Mouse (Mus musculus) inflammation-experienced regulatory T-cells (primary cell): Measurements from ENCODE around the gene Olfr767. TPM values are rescaled to one million over a fixed set of nuclear protein-coding genes. Genes with fewer than 3 reads are reported as not detected.

Experiments used
- polyA plus RNA-seq, 2 experiments: library from polyadenylated mRNA; unstranded; fragments of 100-300 nt; shearing (Covaris generic); gene quantifications; one replicate each; pipeline ENCODE4 v1.2.1; 2017

The Olfr767 gene
- polyA plus RNA-seq: under 1 TPM; 0.04 to 0.11 TPM

DNA sequence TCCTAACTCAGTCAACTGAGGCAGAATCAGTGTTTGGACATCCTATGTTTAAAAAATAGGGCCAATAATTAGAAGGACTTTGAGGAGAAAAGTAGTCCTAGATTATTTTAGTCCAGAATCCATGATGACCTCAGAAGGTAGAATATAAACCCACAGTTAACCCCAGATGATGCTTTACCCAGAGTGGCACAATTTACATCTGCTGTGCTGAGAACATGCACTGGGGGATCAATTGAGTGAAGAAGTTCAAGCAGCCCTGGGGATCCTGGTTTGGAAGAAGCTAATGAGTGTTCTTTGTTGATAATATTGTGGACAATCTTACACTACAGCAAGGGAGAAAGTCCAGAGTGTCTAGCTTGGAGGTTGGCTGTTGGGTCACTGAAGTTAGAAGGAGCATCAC is at the start of gene Olfr767:
TSS of gene Olfr767 (minus strand) at position 101 of the 400 bp plus-strand sequence.

DNA sequence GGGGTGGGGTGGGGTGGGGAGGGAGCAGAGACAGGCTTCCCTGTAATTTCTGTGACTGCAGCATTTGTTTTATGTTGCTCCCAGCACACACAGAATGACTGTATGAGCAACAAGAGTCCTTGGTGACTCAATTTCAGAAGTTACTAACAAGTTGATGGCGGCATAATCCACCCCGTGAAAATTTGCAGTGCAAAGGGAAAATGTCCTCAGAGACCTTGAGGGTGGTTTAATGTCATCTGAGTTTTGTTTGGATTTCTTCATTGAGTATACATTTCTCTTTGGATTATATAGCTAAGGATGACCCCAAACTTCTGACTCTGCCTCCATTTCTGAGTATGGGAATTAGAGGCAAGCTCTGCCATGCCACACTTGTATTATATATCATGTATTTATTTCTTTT is 35.1 kb upstream of the Olfr767 start, which contains the start of gene Olfr769:
TSS of gene Olfr769 (minus strand) at position 101 of the 400 bp plus-strand sequence.

DNA sequence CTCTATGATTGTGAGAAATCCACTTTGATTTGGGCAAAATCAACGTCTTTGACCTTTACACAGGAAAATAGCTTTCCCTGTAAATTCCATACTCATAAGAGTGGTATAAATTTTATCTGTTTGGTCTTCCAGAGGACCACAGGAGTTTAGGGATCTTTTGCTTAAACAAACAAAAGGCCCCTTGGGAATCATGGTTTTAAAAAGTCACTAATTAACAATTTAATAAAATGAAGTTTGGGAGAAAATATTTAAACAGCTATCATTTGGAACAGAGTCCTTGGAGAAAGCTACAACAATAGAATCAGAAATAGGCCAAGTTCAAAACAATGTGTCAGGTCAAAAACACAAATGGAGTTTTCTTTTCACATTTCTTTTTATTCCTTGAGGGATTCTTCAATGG is 16.6 kb upstream of the Olfr767 start, which contains the start of gene Olfr768:
TSS of gene Olfr768 (minus strand) at position 101 of the 400 bp plus-strand sequence.

DNA sequence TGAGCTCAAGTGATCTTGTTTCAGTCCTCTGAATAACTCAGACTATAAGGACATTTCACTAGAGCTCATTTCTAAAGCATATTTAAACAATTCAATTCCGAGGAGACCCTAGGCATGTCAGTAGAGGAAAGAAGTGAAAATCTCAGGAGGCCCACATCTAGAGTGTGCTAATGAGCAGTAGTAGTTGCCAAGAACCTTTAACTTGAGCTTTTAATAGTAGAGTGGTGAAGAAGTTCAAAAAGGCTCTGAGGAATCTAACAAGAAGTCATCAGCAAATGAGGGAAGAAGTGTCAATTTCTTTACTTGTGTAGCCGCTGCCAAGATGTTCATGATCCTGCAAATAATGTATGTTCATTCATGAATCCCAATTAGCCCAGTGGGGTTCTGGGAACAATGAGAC is 13.8 kb downstream of the Olfr767 start, which contains the start of gene Olfr766-ps1:
TSS of gene Olfr766-ps1 (minus strand) at position 101 of the 400 bp plus-strand sequence.

DNA sequence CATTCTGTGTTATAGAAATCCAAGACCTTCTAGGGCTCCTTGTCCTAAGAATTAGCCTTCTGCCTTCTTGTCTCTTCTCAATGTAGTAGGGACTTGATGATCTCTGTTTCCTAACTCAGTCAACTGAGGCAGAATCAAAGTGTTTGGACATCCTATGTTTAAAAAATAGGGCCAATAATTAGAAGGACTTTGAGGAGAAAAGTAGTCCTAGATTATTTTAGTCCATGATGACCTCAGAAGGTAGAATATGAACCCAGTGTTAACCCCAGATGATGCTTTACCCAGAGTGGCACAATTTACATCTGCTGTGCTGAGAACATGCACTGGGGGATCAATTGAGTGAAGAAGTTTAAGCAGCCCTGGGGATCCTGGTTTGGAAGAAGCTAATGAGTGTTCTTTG is 32.8 kb downstream of the Olfr767 start, which contains the start of gene Olfr765:
TSS of gene Olfr765 (minus strand) at position 101 of the 400 bp plus-strand sequence.

DNA sequence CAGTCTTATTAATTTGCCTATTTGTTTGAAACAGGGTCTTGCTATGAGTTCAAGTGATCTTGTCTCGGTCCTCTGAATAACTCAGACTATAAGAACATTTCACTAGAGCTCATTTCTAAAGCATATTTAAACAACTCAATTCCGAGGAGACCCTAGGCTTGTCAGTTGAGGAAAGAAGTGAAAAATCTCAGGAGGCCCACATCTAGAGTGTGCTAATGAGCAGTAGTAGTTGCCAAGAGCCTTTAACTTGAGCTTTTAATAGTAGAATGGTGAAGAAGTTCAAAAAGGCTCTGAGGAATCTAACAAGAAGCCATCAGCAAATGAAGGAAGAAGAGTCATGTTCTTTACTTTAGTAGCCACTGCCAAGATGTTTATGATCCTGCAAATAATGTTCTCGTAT is 42.9 kb downstream of the Olfr767 start, which contains the start of gene Olfr764-ps1:
TSS of gene Olfr764-ps1 (minus strand) at position 101 of the 400 bp plus-strand sequence.

Other genes with a start within 250 kb of the Olfr767 start
- 1 to 10 TPM; 2.9 TPM for gene Gdf11, start 191.2 kb downstream of the Olfr767 start, polyA plus RNA-seq
- 1 to 10 TPM in 1 of 2 experiments, under 1 TPM in 1; 0.86 to 6.2 TPM for gene Cd63, start 181.9 kb downstream of the Olfr767 start, polyA plus RNA-seq
- 10 to 100 TPM; 13.9 to 24.2 TPM for gene Rdh5, start 160.0 kb downstream of the Olfr767 start, polyA plus RNA-seq
- 100 to 1,000 TPM; 113 to 188 TPM for gene Bloc1s1, start 158.9 kb downstream of the Olfr767 start, polyA plus RNA-seq
- gene Itga7, start 149.1 kb downstream of the Olfr767 start, polyA plus RNA-seq: 10 to 100 TPM in 1 of 2 experiments, 1 to 10 TPM in 1; 3.9 to 21.2 TPM
- gene Mettl7b, start 121.9 kb downstream of the Olfr767 start, polyA plus RNA-seq: not detected
- gene Olfr9, start 93.5 kb downstream of the Olfr767 start, polyA plus RNA-seq: under 1 TPM in 1 of 2 experiments, not detected in 1; 0.51 TPM
- gene Olfr763, start 72.1 kb downstream of the Olfr767 start, polyA plus RNA-seq: not detected
- gene Olfr764-ps1, start 43.0 kb downstream of the Olfr767 start, polyA plus RNA-seq: not detected
- gene Olfr765, start 32.9 kb downstream of the Olfr767 start, polyA plus RNA-seq: not detected
- gene Olfr766-ps1, start 13.9 kb downstream of the Olfr767 start, polyA plus RNA-seq: under 1 TPM in 1 of 2 experiments, not detected in 1; 0.22 TPM
- gene Olfr768, start 16.5 kb upstream of the Olfr767 start, polyA plus RNA-seq: not detected
- gene Olfr769, start 35.0 kb upstream of the Olfr767 start, polyA plus RNA-seq: not detected
- 1 to 10 TPM in 1 of 2 experiments, under 1 TPM in 1; 0.17 to 1.2 TPM for gene Olfr770, start 56.1 kb upstream of the Olfr767 start, polyA plus RNA-seq
- gene Olfr771, start 81.8 kb upstream of the Olfr767 start, polyA plus RNA-seq: not detected
- under 1 TPM in 1 of 2 experiments, not detected in 1; 0.12 TPM for gene Olfr772, start 95.0 kb upstream of the Olfr767 start, polyA plus RNA-seq
- not detected for gene Olfr773, start 104.5 kb upstream of the Olfr767 start, polyA plus RNA-seq
- gene Olfr774, start 153.3 kb upstream of the Olfr767 start, polyA plus RNA-seq: not detected
- not detected for gene Olfr775, start 165.5 kb upstream of the Olfr767 start, polyA plus RNA-seq
- gene Olfr776, start 176.2 kb upstream of the Olfr767 start, polyA plus RNA-seq: not detected
- not detected for gene Olfr777, start 188.6 kb upstream of the Olfr767 start, polyA plus RNA-seq
- gene Olfr780, start 235.2 kb upstream of the Olfr767 start, polyA plus RNA-seq: under 1 TPM; 0.05 to 0.34 TPM
- gene Olfr781, start 245.9 kb upstream of the Olfr767 start, polyA plus RNA-seq: under 1 TPM in 1 of 2 experiments, not detected in 1; 0.22 TPM